Mouse (Mus musculus): ENCODE measurements around the gene Irf2. TPM values are rescaled to one million over a fixed set of nuclear protein-coding genes. Genes with fewer than 3 reads are reported as not detected.

Gene Irf2
- total and polyA plus RNA-seq, 3 experiments: 4.9 to 19.4 TPM; not detected in 1

- no peaks in the 10 kb centered on the region for H3K4me1 ChIP-seq (ENCODE audit: control insufficient read depth in 1 of 2, insufficient read depth in 2 of 2, low read length in 2 of 2)
- H3K9ac ChIP-seq (ENCODE audit: control insufficient read depth, low read depth, low read length, poor library complexity, severe bottlenecking): no peak overlapping the region
- no peak overlapping the region for H3K4me3 ChIP-seq (ENCODE audit: control insufficient read depth in 1 of 2, insufficient read depth in 1 of 2, low read depth in 2 of 2, low read length in 2 of 2)
- no peaks in the 10 kb centered on the region for H3K27me3 ChIP-seq (ENCODE audit: control insufficient read depth in 1 of 2, insufficient read depth in 2 of 2, low read length in 2 of 2)
- DNase-seq (ENCODE audit: low read depth, low spot score): no peak
- no peaks in the 10 kb centered on the region for H3K9me3 ChIP-seq (replicated peaks; ENCODE audit: insufficient read depth, low read length)
- no peaks in the 10 kb centered on the region for H3K79me2 ChIP-seq (ENCODE audit: control insufficient read depth, insufficient read depth, low read length, poor library complexity)
- TF ChIP-seq GATA1 (IDR thresholded peaks at IDR 0.05; ENCODE audit: low read depth, low read length) (no peak), E2F4 (IDR thresholded peaks at IDR 0.05; ENCODE audit: borderline replicate concordance, low read depth, low read length) (no peak), SMC3 (IDR thresholded peaks at IDR 0.05; ENCODE audit: low read depth, low read length) (no peak), POLR2A (IDR thresholded peaks at IDR 0.05; ENCODE audit: control insufficient read depth in 1 of 2, insufficient read depth in 1 of 2, low read depth in 1 of 2, low read length in 2 of 2, poor library complexity in 1 of 2) (no peak), CHD2 (IDR thresholded peaks at IDR 0.05; ENCODE audit: low read length) (no peak), MYB (IDR thresholded peaks at IDR 0.05; ENCODE audit: low read depth, low read length) (no peak), NELFE (IDR thresholded peaks at IDR 0.05; ENCODE audit: low read depth, low read length) (no peak), RAD21 (IDR thresholded peaks at IDR 0.05; ENCODE audit: low read depth, low read length) (no peak), JUND (IDR thresholded peaks at IDR 0.05; ENCODE audit: low read depth, low read length) (no peak), MXI1 (IDR thresholded peaks at IDR 0.05; ENCODE audit: low read depth, low read length) (no peak), CTCF (IDR thresholded peaks at IDR 0.05 in 2 of 3, conservative IDR thresholded peaks at IDR 0.05 in 1 of 3; ENCODE audit: control insufficient read depth in 1 of 3, insufficient read depth in 1 of 3, low read depth in 2 of 3, low read length in 3 of 3, poor library complexity in 1 of 3, severe bottlenecking in 1 of 3) (no peak), BHLHE40 (IDR thresholded peaks at IDR 0.05; ENCODE audit: borderline replicate concordance, low read depth, low read length) (no peak), TBP (IDR thresholded peaks at IDR 0.05; ENCODE audit: low read depth, low read length) (no peak), ZNF384 (IDR thresholded peaks at IDR 0.05; ENCODE audit: low read depth, low read length) (no peak), POLR2AphosphoS5 (IDR thresholded peaks at IDR 0.05; ENCODE audit: borderline replicate concordance, low read depth, low read length) (no peak), TAL1 (IDR thresholded peaks at IDR 0.05; ENCODE audit: low read length) (no peak), MAX (IDR thresholded peaks at IDR 0.05; ENCODE audit: low read length) (no peak), ZKSCAN1 (IDR thresholded peaks at IDR 0.05; ENCODE audit: low read depth, low read length) (no peak), KAT2A (conservative IDR thresholded peaks at IDR 0.05; ENCODE audit: low read depth, low read length) (no peak), USF1 (IDR thresholded peaks at IDR 0.05; ENCODE audit: low read depth, low read length) (no peak)
- H3K36me3 ChIP-seq (ENCODE audit: control insufficient read depth in 1 of 2, insufficient read depth in 2 of 2, low read length in 2 of 2): no peaks in the 10 kb centered on the region
- H3K27ac ChIP-seq (ENCODE audit: control insufficient read depth, low read depth, low read length): no peak overlapping the region
These were observed 146.7 kb downstream of the Irf2 start for GRCm38 (mm10) chr8:46886216-46886615.

GRCm38 (mm10) chr8:46887396-46887795 lies 147.9 kb downstream of the Irf2 start:
- H3K79me2 ChIP-seq (ENCODE audit: control insufficient read depth, insufficient read depth, low read length, poor library complexity): no peaks in the 10 kb centered on the region
- H3K27me3 ChIP-seq (ENCODE audit: control insufficient read depth in 1 of 2, insufficient read depth in 2 of 2, low read length in 2 of 2): no peaks in the 10 kb centered on the region
- no peaks in the 10 kb centered on the region for H3K9me3 ChIP-seq (replicated peaks; ENCODE audit: insufficient read depth, low read length)
- TF ChIP-seq MAFK (IDR thresholded peaks at IDR 0.05; ENCODE audit: borderline replicate concordance, low read depth, low read length) (no peak), MXI1 (IDR thresholded peaks at IDR 0.05; ENCODE audit: low read depth, low read length) (no peak), NELFE (IDR thresholded peaks at IDR 0.05; ENCODE audit: low read depth, low read length) (no peak), UBTF (IDR thresholded peaks at IDR 0.05; ENCODE audit: borderline replicate concordance, insufficient read depth, low read depth, low read length) (no peak), USF2 (IDR thresholded peaks at IDR 0.05; ENCODE audit: borderline replicate concordance in 1 of 2, insufficient read depth in 1 of 2, low read depth in 1 of 2, low read length in 2 of 2) (no peak), ELF1 (IDR thresholded peaks at IDR 0.05; ENCODE audit: low read depth, low read length) (no peak), ZC3H11A (IDR thresholded peaks at IDR 0.05; ENCODE audit: low read depth, low read length) (no peak), ZKSCAN1 (IDR thresholded peaks at IDR 0.05; ENCODE audit: low read depth, low read length) (no peak), SIN3A (IDR thresholded peaks at IDR 0.05; ENCODE audit: low read length) (no peak), KAT2A (conservative IDR thresholded peaks at IDR 0.05; ENCODE audit: low read depth, low read length) (no peak), JUND (IDR thresholded peaks at IDR 0.05; ENCODE audit: low read depth, low read length) (no peak), TCF12 (IDR thresholded peaks at IDR 0.05; ENCODE audit: low read depth, low read length) (no peak), ETS1 (IDR thresholded peaks at IDR 0.05; ENCODE audit: low read depth, low read length) (no peak), USF1 (IDR thresholded peaks at IDR 0.05; ENCODE audit: low read depth, low read length) (no peak), HCFC1 (IDR thresholded peaks at IDR 0.05; ENCODE audit: low read depth, low read length) (no peak), BHLHE40 (IDR thresholded peaks at IDR 0.05; ENCODE audit: borderline replicate concordance, low read depth, low read length) (no peak), GATA1 (IDR thresholded peaks at IDR 0.05; ENCODE audit: low read depth, low read length) (no peak), CHD2 (IDR thresholded peaks at IDR 0.05; ENCODE audit: low read length) (no peak), MYB (IDR thresholded peaks at IDR 0.05; ENCODE audit: low read depth, low read length) (no peak), GABPA (IDR thresholded peaks at IDR 0.05; ENCODE audit: low read depth, low read length) (no peak)
- H3K36me3 ChIP-seq (ENCODE audit: control insufficient read depth in 1 of 2, insufficient read depth in 2 of 2, low read length in 2 of 2): no peaks in the 10 kb centered on the region; a peak in 1 of 4 replicates
- peaks cover 0 to under 1% of the 10 kb centered on the region in 2 experiments; a peak in 1 of 4 replicates for H3K4me1 ChIP-seq (ENCODE audit: control insufficient read depth in 1 of 2, insufficient read depth in 2 of 2, low read length in 2 of 2)
- no peak overlapping the region for H3K27ac ChIP-seq (ENCODE audit: control insufficient read depth, low read depth, low read length)
- no peak overlapping the region for H3K9ac ChIP-seq (ENCODE audit: control insufficient read depth, low read depth, low read length, poor library complexity, severe bottlenecking)
- no peak overlapping the region for H3K4me3 ChIP-seq (ENCODE audit: control insufficient read depth in 1 of 2, insufficient read depth in 1 of 2, low read depth in 2 of 2, low read length in 2 of 2)
- no peak for DNase-seq (ENCODE audit: low read depth, low spot score)
